Mouse (Mus musculus) hindbrain, embryonic 12.5 days (tissue): ENCODE measurements around the gene Gtsf2. TPM values are rescaled to one million over a fixed set of nuclear protein-coding genes. Genes with fewer than 3 reads are reported as not detected.

Source experiments
- polyA plus RNA-seq: library from polyadenylated mRNA; unstranded; fragments of >200 nt; fragmentation: Nextera tagmentation; extraction: Ambion mirVana; gene quantifications from 2 replicates; pipeline ENCODE4 v1.2.1, GENCODE M21; 2016

Gene Gtsf2
- polyA plus RNA-seq, 1 experiment from 2014 or later: not detected

Other genes with a start within 250 kb of the Gtsf2 start
- gene Cbx5, start 208.7 kb downstream of the Gtsf2 start, polyA plus RNA-seq: 188 and 190 TPM in 2 replicates
- gene Hnrnpa1, start 208.0 kb downstream of the Gtsf2 start, polyA plus RNA-seq: 1,137 and 1,149 TPM in 2 replicates
- 5.1 and 5.4 TPM in 2 replicates for gene Nfe2, start 190.1 kb downstream of the Gtsf2 start, polyA plus RNA-seq
- 235 and 247 TPM in 2 replicates for gene Copz1, start 175.8 kb downstream of the Gtsf2 start, polyA plus RNA-seq
- 0.36 and 0.51 TPM in 2 replicates for gene Gpr84, start 137.9 kb downstream of the Gtsf2 start, polyA plus RNA-seq
- 20.5 and 23.8 TPM in 2 replicates for gene Zfp385a, start 108.4 kb downstream of the Gtsf2 start, polyA plus RNA-seq
- gene Itga5, start 81.7 kb downstream of the Gtsf2 start, polyA plus RNA-seq: 26.8 and 27.0 TPM in 2 replicates
- not detected in 2 replicates for gene Gtsf1, start 18.0 kb downstream of the Gtsf2 start, polyA plus RNA-seq
- gene Nckap1l, start 5.3 kb upstream of the Gtsf2 start, polyA plus RNA-seq: 2.1 TPM in 2 replicates
- 51.6 and 54.2 TPM in 2 replicates for gene Pde1b, start 54.6 kb upstream of the Gtsf2 start, polyA plus RNA-seq
- gene Ppp1r1a, start 89.5 kb upstream of the Gtsf2 start, polyA plus RNA-seq: 55.2 and 56.1 TPM in 2 replicates
- gene Glycam1, start 116.6 kb upstream of the Gtsf2 start, polyA plus RNA-seq: not detected in 2 replicates